Mouse (Mus musculus): ENCODE data around the gene Iffo1. TPM values are rescaled to one million over a fixed set of nuclear protein-coding genes. Genes with fewer than 3 reads are reported as not detected.

Iffo1 gene
- polyA plus RNA-seq, 1 experiment = 96.0 TPM

DNA sequence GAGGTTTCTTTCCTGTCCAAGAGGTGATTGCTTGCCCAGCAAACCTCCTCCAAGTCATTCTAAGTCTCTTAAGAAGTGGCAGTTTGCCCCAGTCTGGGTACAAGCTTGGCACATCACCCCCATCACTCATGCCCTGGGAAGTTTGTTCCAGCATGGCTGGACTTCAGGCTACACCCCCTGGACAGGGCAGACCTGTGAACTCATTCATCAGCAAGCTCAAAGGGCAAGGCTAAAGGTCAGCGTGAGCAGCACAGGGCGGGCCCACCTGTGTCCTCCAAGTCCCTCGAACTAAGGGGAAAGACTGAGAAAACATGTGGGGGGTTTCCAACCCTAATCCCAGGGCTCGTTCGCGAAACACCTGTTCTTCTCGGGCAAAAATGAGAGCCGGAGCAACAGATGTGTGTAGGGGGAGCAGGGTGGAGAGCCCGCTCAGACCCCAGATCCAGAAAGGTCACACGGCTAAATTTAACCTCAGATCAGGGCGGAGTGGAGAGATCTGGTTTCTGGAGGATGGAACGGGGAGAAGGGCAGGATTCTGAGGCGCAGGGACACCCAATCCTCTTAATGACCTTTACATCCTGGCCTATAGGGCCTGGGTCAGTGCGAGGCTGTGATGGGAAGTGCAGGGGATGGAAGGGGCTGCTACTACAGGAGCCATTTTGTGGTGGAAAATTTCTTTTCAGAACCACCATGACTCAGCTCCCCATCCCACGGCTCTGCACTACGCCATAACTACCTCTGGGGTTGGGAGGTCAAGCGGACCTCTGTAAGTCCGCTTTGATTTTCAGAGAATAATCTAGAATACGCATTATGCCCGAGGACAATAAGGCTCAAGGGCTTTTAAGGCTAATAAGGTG is 19.0 kb downstream of the Iffo1 start:
- TF ChIP-seq POLR2A (IDR thresholded peaks at IDR 0.05; ENCODE audit: borderline replicate concordance, insufficient read depth, low read length) (no peak), CTCF (IDR thresholded peaks at IDR 0.05; ENCODE audit: borderline replicate concordance, insufficient read depth, low read depth, low read length) (no peak)
- peak; percentile 47 to 53 for DNase-seq
- 3% methylated on average over 20 of the region's 20 CpGs for WGBS
- Histone ChIP-seq H3K4me1 (ENCODE audit: control insufficient read depth, insufficient read depth, low read length) (peaks cover 21% of the 10 kb centered on the region), H3K27ac (ENCODE audit: insufficient read depth, low read length) (peak overlapping the region; percentile 86), H3K27me3 (ENCODE audit: control insufficient read depth, insufficient read depth, low read length) (no peaks in the 10 kb centered on the region), H3K4me3 (replicated peaks; ENCODE audit: insufficient read depth, low read depth, low read length) (peak overlapping the region; percentile 83)

DNA sequence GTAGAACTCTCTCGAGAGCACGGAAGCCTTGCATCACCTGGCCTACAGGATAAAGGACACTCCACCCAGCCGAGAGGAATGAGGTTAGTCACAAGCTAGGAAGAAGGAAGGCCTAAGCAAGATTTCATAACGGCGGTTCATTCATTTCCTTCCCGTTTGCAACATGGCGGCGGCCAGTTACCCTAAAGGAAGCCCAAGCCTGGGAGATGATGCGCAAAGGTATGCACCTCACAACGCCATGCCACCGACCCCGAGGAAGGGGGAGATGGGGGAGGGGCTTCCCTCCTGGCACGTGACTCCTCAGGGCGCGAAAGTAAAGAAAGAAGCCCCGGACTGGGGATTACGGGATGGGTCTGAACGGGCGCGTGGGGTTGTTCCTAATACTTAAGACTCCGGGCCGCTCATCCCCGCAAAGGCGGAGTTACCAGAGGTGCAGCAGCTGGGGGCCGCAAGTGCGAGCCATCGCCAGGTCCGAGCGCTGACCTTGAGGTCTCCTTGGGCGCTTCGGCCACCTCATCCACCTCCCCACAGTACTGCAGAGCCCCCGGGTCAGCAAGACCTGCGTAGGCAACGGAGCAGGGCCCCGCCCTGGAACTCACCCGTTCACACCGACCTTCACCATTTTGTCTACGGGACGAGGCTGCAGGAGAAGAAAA is 19.8 kb downstream of the Iffo1 start:
- peak overlapping the region; percentile 86 for H3K27ac ChIP-seq (ENCODE audit: insufficient read depth, low read length)
- H3K27me3 ChIP-seq (ENCODE audit: control insufficient read depth, insufficient read depth, low read length) = no peaks in the 10 kb centered on the region
- TF ChIP-seq POLR2A (IDR thresholded peaks at IDR 0.05; ENCODE audit: borderline replicate concordance, insufficient read depth, low read length) (no peak), CTCF (IDR thresholded peaks at IDR 0.05; ENCODE audit: borderline replicate concordance, insufficient read depth, low read depth, low read length) (no peak)
- H3K4me3 ChIP-seq (replicated peaks; ENCODE audit: insufficient read depth, low read depth, low read length) = peak overlapping the region; percentile 83
- H3K4me1 ChIP-seq (ENCODE audit: control insufficient read depth, insufficient read depth, low read length) = peaks cover 21% of the 10 kb centered on the region
- peak in 1 of 2 experiments; percentile 69 for DNase-seq
- under 1% methylated on average over 39 of the region's 39 CpGs for WGBS

DNA sequence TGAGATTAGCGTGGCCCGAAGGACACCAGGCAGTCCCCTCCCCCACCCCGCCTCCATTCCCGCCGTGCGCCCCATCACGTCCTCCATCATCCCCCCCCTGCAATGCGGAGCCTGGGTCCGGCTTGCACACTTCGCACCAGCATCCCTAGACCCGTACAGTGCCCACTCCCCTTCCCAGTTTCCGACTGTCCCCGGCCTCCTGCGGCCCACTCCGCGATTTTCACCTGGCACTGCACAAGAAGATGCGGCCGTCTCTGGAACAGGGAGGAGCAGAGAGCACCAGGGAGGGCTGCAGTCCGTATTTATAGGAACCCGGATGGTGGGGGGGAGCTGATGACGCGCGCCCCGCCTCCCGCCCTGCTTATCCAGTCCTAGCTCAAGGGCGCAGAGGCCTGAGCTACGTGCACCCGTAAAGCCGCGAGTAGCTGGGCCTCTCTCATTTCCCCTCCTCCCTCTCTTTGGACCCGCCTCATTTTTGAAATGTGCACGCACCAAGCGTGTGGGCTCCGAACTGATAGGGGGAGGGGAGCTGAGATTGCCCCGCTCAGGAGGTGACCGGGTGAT is 20.4 kb downstream of the Iffo1 start:
- peak; percentile 98 for DNase-seq
- peaks cover 20% of the 10 kb centered on the region for H3K4me1 ChIP-seq (ENCODE audit: control insufficient read depth, insufficient read depth, low read length)
- H3K27me3 ChIP-seq (ENCODE audit: control insufficient read depth, insufficient read depth, low read length) = no peaks in the 10 kb centered on the region
- peak overlapping the region; percentile 83 for H3K4me3 ChIP-seq (replicated peaks; ENCODE audit: insufficient read depth, low read depth, low read length)
- TF ChIP-seq CTCF (IDR thresholded peaks at IDR 0.05; ENCODE audit: borderline replicate concordance, insufficient read depth, low read depth, low read length) (no peak), POLR2A (IDR thresholded peaks at IDR 0.05; ENCODE audit: borderline replicate concordance, insufficient read depth, low read length) (peak; percentile 100)
- H3K27ac ChIP-seq (ENCODE audit: insufficient read depth, low read length) = peak overlapping the region; percentile 86
- under 1% methylated on average over 36 of the region's 36 CpGs for WGBS

GRCm38 (mm10) chr6:125166051-125166751 is 21.2 kb downstream of the Iffo1 start, which contains the start of gene Gapdh:
TSS of gene Gapdh (minus strand) at chr6:125166467.
- under 1% methylated on average over 18 of the region's 18 CpGs for WGBS
- Histone ChIP-seq H3K27me3 (ENCODE audit: control insufficient read depth, insufficient read depth, low read length) (no peaks in the 10 kb centered on the region), H3K27ac (ENCODE audit: insufficient read depth, low read length) (peak within 1 kb of the TSS; percentile 86), H3K4me3 (replicated peaks; ENCODE audit: insufficient read depth, low read depth, low read length) (peak within 1 kb of the TSS; percentile 83), H3K4me1 (ENCODE audit: control insufficient read depth, insufficient read depth, low read length) (peaks cover 12% of the 10 kb centered on the region)
- TF ChIP-seq CTCF (IDR thresholded peaks at IDR 0.05; ENCODE audit: borderline replicate concordance, insufficient read depth, low read depth, low read length) (no peak), POLR2A (IDR thresholded peaks at IDR 0.05; ENCODE audit: borderline replicate concordance, insufficient read depth, low read length) (peak; percentile 52; the same call in 1 of the 2 replicates)
- peak; percentile 87 to 88 for DNase-seq

GRCm38 (mm10) chr6:125166861-125167650 is 22.0 kb downstream of the Iffo1 start:
- WGBS = 14% methylated on average over 10 of the region's 10 CpGs
- peak overlapping the region; percentile 78 for H3K4me3 ChIP-seq (replicated peaks; ENCODE audit: insufficient read depth, low read depth, low read length)
- TF ChIP-seq CTCF (IDR thresholded peaks at IDR 0.05; ENCODE audit: borderline replicate concordance, insufficient read depth, low read depth, low read length) (no peak), POLR2A (IDR thresholded peaks at IDR 0.05; ENCODE audit: borderline replicate concordance, insufficient read depth, low read length) (no peak)
- no peaks in the 10 kb centered on the region for H3K27me3 ChIP-seq (ENCODE audit: control insufficient read depth, insufficient read depth, low read length)
- peaks cover 10% of the 10 kb centered on the region for H3K4me1 ChIP-seq (ENCODE audit: control insufficient read depth, insufficient read depth, low read length)
- peak overlapping the region; percentile 82 for H3K27ac ChIP-seq (ENCODE audit: insufficient read depth, low read length)
- peak in 1 of 2 experiments; percentile 57 for DNase-seq

DNA sequence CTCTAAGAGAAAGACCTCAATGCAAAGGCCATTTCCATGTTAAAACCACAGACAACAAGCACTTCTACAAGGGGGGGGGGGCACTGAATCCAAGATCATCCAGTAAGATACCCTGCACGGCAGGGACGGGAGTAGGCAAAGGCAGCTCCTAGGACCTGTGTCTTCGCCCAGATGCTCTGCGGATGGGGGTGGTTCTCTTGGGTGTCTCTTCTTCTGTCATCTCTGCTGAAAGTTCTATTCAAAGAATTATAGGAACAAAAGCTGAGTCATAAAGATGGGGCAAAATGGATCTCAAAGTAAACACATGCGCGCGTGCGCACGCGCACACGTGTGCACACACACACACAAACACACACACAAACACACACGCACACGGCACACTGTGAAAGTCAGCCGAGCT is 23.0 kb downstream of the Iffo1 start:
- no peak for DNase-seq
- WGBS = 88% methylated on average over 14 of the region's 14 CpGs
- Histone ChIP-seq H3K4me3 (replicated peaks; ENCODE audit: insufficient read depth, low read depth, low read length) (no peak overlapping the region), H3K4me1 (ENCODE audit: control insufficient read depth, insufficient read depth, low read length) (peaks cover 10% of the 10 kb centered on the region), H3K27me3 (ENCODE audit: control insufficient read depth, insufficient read depth, low read length) (no peaks in the 10 kb centered on the region), H3K27ac (ENCODE audit: insufficient read depth, low read length) (no peak overlapping the region)
- no peak for TF ChIP-seq POLR2A (IDR thresholded peaks at IDR 0.05; ENCODE audit: borderline replicate concordance, insufficient read depth, low read length)
- no peak for TF ChIP-seq CTCF (IDR thresholded peaks at IDR 0.05; ENCODE audit: borderline replicate concordance, insufficient read depth, low read depth, low read length)

All from cerebellum, adult 2 months (tissue).